Mouse (Mus musculus) adrenal gland, postnatal 10 days (tissue): ENCODE measurements at regions not wholly inside any gene's neighbourhood (a gene's known extent, or its start where the extent isn't known, plus 50 kb on each side); places are given as distances from the start of the nearest gene placed in this dataset.
"Not testable (repeated sequence)": the region's sequence is repeated elsewhere in the genome, so short reads cannot be mapped to it uniquely, and the experiment has no call there.

Experiments used
- DNase-seq: peaks from one replicate; pipeline ENCODE4 v3.0.0; 2021; ENCODE audit warnings: mixed read lengths

DNA sequence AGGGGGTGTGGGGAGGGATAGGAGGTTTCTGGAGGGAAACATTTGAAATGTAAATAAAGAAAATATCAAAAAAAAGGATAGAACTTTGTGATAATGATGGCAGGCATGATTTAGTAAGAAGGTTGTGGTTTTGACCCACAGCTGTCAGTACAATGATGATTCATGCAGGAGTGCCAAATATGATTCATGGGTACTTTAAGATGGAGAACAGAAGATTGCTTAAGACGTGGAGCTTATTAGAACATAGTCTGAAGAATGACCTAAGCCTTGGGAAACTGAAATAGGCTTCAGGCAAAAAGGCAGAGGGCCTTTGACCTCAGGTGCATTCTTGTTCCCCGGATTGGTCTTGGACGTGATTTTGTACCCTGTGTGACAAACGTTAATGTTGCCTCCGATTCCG is 671.4 kb downstream of the Dad1 start:
- not testable (repeated sequence) for DNase-seq

DNA sequence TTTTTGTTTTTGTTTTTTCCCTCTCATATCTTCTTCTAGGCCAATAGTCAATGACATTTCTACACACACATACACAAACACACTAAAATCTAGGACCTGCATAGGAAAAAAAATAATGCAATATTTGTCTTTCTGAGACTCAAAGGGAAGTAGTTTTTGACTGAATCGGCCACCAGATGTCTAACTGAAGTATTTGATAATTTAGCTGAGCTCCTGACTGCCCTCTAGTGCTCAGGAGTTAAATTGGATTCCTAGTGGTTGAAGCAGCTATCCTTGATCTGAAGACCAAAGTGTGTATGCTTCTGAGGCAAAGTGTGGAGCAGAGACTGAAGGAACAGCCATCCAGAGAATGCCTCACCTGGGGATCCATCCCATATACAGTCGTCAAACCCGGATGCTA is 672.2 kb downstream of the Dad1 start:
- not testable (repeated sequence) for DNase-seq

DNA sequence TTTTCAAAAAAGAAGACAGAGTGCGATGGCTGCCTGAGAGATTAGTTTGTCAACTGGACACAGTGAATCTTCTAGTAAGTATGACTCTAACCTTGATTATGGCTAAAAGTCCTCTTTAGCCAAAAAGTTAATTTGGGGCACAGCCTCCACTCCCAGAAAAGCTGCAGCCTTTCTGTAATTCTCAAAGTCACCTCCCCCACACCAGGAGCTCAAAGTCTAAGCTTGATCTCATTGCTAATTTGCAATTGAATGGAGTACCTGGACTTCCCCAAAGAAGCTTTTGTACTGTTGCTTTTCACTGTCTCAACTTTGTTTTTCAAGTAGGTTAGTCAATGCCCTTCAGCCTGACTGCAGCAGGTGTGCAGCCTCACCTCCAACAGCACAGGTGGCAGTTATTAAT is 677.0 kb downstream of the Dad1 start:
- not testable (repeated sequence) for DNase-seq

DNA sequence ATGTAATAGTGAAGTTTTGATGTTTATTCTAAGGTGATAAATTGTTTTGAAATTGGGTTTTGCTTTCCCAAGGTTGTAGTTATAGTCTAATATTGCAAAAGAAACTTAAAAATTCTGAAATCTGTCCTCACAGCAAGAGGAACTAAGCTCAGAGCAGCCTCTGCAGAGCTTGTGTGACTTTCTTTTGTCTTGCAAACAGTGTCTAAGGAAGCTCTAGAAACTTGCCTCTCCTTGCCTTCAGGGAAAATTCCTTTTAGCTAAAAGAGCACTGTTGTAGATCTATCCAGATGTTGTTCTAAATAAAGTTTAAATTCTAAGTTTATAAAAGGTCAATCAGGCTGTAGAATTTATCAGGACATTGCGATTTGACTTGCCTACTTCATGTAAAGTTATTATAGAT is 681.2 kb downstream of the Dad1 start:
- not testable (repeated sequence) for DNase-seq

DNA sequence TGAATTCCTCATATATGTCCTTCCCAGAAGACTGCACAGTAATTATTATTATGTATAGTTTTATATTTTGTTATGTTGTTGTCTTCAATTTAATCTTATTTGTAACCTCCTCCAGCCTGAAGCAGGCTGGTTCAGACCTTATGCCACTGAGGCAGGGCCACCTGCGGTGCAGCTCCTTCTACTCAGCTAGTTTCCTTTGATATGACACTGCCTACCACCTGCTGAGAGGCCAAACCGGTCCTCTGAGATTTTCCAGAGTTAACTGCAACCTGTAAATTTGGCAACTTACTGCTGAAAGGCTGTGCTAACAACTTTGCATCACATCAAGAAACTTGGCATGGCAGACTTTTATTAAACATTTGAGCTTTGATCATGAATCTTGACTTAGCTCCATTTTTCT is 691.3 kb downstream of the Dad1 start:
- no peak for DNase-seq

DNA sequence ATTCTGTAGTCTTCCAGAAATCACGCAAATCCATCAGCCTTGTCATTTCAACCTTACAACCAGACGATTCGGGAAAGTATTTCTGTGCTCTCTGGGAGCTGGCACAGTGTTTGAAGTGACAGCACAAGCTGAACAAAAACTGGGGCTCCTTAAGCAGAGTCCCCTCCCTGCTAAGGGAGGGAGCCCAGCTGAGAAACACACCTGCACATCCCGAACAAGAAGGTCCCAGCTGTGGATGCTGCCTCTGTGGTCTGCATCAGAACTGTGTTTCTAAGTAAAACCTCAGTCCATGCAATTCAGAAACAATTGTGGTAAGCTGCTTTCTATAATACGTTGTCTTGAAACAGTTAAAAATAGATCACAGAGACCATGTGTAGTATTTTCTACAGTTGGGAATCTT is 693.8 kb downstream of the Dad1 start:
- not testable (repeated sequence) for DNase-seq

DNA sequence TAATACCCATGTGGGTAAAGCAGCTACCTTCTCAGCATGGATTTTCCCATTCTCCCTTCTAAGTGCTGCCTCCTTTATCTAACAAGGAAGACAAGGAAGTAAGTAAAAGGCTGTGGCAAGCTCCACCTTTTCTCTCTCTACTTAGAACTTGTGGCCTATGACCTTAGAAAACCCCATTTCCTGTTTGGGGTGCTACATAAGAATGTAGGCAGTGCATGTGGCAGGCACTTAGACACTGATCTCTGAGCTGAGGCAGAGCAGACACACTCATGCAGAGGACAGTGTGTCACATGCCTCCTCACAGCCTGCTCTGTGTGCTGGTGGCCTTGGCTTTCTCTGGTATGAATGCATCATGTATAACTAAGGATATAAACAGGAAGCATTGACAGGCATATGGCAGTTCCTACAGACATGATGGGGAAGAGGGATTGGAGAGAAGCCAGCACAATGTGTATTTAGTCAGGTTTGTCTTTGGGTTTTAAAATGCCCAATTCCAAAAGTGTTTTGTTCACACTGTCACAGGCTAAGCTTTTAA is 694.5 kb downstream of the Dad1 start:
- DNase-seq, result not testable (repeated sequence)

DNA sequence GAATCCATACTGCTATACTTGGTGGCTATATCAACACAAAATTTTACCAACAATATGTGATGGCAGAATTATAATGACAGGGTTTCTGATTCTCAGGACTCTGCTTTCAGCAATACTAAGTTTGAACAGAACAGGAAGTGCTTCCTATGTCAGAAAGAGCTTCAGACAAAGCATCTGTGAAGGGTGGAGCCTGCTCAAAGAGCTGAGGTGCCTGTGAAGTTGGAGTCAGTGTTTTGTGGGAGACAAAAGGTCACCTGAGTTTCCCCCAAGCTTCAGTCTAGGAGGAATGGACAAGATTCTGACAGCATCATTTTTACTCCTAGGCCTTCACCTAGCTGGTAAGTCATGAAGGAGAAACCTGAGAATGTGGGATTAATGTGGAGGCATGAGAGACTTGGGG is 700.1 kb downstream of the Dad1 start:
- DNase-seq, result no peak

DNA sequence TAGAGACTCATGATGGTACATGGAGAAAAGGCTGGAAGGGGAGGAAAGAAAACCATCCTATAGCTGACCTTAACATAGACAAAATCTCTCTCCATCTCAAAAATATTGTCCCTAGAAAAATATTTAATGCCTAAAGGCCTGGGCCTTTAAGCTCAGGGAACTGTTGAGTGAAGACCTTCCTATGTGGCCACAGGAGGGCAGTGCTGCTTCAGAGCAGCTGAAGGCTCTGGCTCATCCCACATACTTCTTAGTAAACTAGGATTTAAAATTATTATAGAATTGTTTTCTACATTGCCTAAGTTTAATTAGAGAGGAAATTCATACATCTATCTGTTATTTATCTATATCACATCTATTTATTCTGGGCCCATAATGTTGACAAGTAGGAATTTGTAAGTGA is 706.5 kb downstream of the Dad1 start:
- DNase-seq, result peak; percentile 6

DNA sequence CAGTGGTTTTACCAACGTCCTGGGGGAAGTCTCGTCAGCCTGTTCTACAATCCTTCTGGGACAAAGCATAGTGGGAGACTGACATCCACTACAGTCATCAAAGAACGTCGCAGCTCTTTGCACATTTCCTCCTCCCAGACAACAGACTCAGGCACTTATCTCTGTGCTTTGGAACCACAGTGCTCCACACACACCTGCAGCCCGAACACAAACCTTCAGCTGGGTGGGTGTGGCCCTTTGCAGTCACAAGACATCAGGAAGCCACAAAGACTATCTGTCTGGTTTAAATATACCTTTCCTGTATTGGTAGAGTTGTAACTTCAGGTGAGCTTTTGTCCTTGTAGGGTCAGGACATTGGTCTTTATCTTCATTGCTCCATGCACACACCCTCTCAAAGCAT is 708.6 kb downstream of the Dad1 start:
- DNase-seq, result no peak

DNA sequence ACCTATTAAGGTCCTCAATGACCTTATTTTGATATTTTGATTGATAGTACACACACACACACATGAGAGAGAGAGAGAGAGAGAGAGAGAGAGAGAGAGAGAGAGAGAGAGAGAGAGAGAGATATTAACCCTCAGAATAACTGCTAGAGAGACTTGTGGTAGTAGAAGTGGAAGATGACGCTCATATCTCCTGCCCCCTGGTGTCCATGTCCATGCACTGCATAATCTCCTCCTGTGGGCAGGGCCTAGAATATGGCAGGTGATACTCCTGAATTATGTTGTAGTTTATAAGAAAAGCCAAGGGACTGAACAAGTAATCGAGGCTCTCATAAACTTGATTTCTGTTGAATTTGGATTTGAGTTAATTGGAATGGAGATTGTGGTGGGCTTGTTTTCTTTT is 712.3 kb downstream of the Dad1 start:
- DNase-seq, result peak; percentile 61

DNA sequence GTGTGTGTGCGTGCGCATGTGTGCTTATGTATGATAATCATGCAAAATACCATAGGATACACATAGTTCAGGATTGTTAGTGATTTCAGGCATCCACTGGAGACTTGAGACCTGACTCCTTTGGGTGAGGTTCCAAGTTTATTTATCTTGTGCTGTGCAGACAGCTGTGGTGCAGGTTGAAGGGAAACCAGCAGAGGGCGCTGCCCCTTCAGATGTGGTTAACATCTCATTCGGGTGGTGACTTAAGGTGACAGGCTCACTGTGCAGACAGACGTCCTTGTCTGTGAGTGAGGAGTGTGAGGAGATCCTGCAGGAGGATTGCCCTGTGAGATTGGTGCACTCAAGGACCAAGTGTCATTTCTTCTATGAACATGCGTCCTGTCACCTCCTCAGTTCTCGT is 716.0 kb downstream of the Dad1 start:
- DNase-seq, result peak; percentile 6

DNA sequence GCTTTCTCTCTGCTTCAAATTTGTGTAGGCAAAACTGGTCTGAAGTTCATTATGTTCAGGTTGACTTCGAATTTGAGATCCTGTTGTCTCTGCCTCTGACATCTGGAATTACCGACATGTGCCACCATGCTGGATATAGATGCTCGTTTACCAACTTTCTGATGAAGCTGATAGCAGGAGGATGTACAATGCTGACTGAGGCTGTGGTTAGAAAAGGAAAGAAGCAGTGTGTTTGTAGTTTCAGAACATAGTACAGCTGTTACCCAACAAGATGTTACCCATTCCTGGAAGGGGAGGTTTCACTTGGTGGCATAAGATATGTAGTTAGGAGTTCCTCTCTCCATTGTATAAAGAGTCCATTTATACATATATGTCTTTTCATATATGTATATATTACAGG is 730.5 kb downstream of the Dad1 start:
- not testable (repeated sequence) for DNase-seq

DNA sequence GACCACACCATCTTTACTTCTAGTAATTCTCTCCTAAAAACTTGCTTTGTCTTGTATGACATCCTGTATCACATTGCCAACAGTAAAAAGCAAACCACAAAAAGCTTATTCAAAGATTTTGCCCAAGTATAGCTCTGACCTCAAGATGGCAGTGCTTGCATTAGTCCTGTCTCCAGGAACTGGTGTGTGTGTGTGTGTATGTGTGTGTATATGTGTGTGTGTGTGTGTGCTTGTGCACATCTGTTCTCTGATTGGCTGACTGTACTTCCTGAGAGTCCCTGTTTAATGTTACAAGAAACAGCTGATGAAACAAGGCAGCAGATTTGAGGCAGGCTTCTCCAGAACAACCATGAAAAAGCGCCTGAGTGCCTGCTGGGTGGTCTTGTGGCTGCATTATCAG is 735.0 kb downstream of the Dad1 start:
- not testable (repeated sequence) for DNase-seq

DNA sequence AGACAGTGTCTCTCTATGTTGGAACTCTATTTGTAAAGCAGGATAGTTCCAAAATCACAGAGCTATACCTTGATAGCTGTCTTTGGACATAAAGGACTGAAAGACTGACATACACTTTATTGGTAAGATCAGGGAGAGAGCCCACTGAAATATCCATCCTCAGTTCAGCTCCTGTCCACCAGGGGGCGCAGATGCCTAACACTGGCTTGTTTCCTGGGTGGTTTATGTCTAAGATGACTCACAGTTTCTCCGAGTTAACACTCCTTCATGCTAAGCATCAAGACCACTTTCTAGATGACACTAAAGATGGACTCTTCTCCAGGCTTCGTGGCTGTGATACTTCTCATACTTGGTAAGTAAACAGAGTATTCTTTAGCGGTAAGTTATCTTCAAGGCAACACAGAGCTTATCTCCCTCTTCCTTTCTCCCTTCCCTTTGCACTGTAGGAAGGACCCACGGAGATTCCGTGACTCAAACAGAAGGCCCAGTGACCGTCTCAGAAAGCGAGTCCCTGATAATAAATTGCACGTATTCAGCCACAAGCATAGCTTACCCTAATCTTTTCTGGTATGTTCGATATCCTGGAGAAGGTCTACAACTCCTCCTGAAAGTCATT is 737.2 kb downstream of the Dad1 start:
- not testable (repeated sequence) for DNase-seq

DNA sequence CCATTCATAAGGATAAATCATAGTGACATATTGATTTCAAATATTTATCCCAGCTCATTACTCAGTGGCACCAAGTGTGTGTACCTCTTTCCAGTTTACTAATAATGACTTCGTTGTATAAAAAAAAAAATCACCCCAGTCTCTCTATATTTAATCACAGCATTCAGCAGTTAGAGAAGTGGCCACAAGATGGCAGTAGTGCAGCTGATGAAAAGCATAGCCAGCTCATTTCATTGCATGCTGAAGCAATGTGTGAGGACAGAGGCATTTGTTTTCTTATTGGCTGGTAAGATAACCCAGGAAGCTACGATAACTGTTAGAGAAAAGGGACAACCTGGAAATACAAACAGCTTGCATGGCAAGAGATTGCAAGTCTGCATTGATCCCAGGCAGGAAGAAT is 748.5 kb downstream of the Dad1 start:
- DNase-seq, result peak; percentile 53

DNA sequence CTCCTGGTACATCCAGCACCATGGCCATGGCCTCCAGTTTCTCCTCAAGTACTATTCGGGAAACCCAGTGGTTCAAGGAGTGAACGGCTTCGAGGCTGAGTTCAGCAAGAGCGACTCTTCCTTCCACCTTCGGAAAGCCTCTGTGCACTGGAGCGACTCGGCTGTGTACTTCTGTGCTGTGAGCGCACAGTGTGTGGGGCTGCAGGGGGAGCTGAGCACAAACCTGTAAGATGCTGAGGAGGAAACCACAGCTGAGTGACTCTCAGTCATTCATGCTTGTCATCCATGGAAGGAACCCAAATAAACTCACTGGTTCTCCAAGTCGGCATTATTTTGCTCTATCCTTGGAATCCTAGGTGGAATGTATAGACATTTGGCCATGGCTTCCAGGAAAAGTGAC is 765.5 kb downstream of the Dad1 start:
- not testable (repeated sequence) for DNase-seq

DNA sequence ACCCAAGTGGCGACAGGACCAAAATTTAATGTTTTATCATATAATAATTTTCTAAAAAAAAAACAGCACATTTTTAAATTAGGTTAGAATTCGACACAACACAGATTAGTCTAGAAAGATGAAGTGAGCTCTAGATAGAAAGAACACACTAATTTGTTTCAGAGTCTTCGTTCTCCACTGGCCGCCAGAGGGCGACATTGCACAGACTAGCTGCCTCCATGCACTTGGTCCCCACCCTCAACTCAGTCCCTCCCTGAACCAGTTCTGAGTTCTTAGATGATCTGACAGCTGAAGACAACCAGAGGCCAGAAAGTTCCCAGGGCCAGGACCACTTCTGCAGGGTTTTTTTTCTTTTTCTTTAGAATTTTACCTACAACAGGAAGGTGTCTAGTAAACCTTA is 766.3 kb downstream of the Dad1 start:
- DNase-seq, result not testable (repeated sequence)

DNA sequence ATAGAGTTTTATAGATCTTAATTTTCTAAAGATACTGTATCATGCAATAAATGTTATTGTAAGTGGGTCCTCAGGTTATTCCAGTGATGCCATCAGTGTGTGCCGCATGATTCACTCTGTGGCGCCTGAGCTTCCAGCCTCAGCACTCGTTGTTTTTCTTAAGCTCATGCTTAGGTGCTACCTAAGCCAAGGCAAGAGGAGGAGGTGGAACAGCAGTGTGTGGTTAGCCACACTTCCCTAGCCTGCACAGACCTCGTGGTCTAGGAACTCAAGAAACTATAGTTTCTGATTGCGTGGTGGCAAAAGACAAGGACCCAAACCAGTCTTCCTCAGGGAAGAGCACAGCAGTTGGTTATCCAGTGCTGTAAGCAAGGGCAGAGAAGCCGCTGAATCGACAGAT is 779.7 kb downstream of the Dad1 start:
- DNase-seq, result not testable (repeated sequence)

DNA sequence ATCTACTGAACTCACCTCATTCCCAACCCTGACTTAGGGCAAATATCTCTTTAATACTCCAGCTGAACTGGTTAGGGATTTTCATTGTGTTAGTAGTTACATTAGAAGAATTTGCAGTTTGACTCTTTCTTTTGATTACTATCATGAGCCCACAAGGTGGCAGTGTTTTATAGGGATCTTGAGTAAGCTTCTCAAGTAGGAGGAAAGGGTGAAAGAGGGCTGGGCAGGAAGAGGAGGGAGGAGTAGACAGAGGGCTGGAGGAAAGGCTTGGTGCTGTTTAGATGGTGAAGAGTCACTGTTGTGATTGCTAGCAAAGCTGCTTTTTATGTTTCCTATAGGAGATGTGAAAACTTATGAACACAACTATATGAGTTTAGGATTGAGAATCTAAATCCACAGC is 793.1 kb downstream of the Dad1 start:
- not testable (repeated sequence) for DNase-seq

DNA sequence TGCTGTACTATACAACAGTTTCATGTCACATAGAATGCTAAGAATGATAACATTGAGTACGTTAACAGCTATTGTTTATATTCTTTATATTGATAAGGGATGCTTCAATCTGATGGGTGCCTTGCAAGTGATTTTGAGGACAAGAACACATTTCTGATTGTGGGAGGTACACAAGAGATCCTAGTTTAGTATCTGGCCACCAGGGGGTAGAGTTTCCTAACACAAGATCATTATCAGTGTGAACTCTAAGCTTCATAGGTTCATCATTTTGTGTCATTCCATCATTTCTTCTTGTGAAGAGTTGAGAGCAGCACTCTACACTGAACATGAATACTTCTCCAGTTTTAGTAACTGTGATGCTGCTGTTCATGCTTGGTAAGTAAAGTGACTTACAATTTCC is 799.9 kb downstream of the Dad1 start:
- no peak for DNase-seq

DNA sequence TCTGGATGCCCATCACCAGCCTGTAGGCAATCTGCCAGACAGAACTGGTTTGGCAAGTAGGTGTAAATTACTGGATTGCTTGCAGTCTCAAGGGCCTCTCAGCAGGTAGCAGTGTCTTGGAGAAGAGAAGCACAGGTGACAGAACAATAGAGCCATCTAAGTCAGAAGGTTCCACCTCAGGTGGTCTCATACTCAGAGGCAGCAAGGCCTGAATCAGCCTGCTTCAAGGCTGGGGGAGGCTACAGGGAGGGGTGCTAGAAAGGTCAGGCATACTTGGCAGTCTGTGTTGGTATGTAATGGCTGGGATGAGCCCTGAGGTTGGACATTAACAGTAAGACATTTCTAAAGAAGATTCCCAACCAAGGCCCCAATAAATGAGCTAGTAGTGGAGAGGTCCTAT is 814.3 kb downstream of the Dad1 start:
- not testable (repeated sequence) for DNase-seq

DNA sequence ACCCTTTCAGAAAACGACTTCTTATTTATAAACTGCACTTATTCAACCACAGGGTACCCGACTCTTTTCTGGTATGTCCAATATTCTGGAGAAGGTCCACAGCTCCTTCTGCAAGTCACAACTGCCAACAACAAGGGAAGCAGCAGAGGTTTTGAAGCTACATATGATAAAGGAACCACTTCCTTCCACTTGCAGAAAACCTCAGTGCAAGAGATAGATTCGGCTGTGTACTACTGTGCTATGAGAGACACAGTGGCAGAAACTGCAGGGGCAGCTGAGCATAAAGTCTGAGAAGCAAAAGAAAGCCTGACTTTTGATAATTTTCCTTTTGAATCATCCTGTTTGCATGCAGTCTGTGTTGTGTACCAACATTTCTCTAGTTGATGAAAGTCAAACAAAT is 823.8 kb downstream of the Dad1 start:
- DNase-seq, result not testable (repeated sequence)

DNA sequence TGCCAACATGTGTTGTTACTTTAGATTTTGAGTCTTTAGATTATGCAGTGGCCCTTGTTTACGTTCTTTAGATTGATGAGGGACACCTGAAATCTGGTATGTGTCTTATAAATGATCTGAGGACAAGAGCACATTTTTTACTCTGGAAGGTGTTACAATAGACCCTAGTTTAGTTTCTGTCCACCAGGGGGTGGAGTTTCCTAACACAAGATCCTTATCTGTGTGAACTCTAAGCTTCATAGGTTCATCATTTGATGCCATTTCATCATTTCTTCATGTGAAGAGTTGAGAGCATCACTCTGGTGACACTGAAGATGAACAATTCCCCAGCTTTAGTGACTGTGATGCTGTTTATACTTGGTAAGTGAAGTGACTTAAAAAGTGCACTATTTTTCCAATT is 825.5 kb downstream of the Dad1 start:
- not testable (repeated sequence) for DNase-seq

DNA sequence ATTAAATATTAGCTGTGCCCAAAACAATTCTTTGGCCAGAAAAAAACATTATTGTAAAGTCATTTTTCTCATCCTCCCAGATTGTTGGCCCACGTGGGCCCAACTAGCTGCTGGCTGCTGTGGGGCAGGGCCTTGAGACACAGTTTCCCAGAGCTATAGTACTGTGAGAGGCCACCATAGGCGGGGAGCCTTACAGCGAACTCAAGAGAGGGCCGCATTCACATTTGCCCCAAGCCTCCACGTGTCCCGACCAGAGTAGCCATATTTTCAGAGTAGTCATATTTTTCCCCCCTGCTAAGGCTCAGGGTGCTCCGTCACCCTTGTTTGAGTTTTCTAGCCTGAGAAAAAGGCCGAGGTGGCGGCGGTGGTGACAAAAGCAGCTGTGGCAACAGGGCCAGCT is 826.3 kb downstream of the Dad1 start:
- DNase-seq, result not testable (repeated sequence)
